Mouse (Mus musculus): ENCODE data around the gene Rab11fip4. TPM values are rescaled to one million over a fixed set of nuclear protein-coding genes. Genes with fewer than 3 reads are reported as not detected.

Gene Rab11fip4
- total and polyA plus RNA-seq, 3 experiments = 13.2 to 41.6 (median 26.6) TPM

- in situ Hi-C loops (cut with MboI; ENCODE audit: low pct_ligation_motif_present, low pct_unique_long_range_greater_than_20kb, low sequenced_read_pairs) = no loop called here
- Histone ChIP-seq H3K79me2 (replicated peaks; ENCODE audit: control insufficient read depth, extremely low read depth, insufficient read depth, poor library complexity, severe bottlenecking) (no peaks in the 10 kb centered on the region), H3K9ac (ENCODE audit: insufficient read depth, low read depth) (no peak overlapping the region), H3K4me2 (ENCODE audit: insufficient read depth, low read depth, poor library complexity, severe bottlenecking) (no peak overlapping the region), H3K27ac (ENCODE audit: insufficient read depth, low read depth) (no peak overlapping the region), H3K4me3 (replicated peaks in 1 of 3; ENCODE audit: low read depth in 2 of 3, low read length in 2 of 3, poor library complexity in 1 of 3) (no peak overlapping the region), H3K4me1 (ENCODE audit: control insufficient read depth in 1 of 2, insufficient read depth in 2 of 2) (peaks cover 28 to 79% of the 10 kb centered on the region in 2 experiments), H3K36me3 (replicated peaks in 1 of 2; ENCODE audit: control insufficient read depth in 1 of 2, insufficient read depth in 1 of 2, low read length in 1 of 2) (no peaks in the 10 kb centered on the region), H3K9me3 (replicated peaks; ENCODE audit: low read length) (no peaks in the 10 kb centered on the region), H3K27me3 (replicated peaks) (no peaks in the 10 kb centered on the region)
- TF ChIP-seq ZC3H11A (IDR thresholded peaks at IDR 0.05; ENCODE audit: low read depth, low read length) (no peak), TCF12 (IDR thresholded peaks at IDR 0.05; ENCODE audit: low read depth, low read length) (peak; percentile 20; the same call in 1 of the 2 replicates)
- dilution Hi-C loops (cut with MboI; ENCODE audit: extremely low pct_ligation_motif_present, extremely low pct_unique_long_range_greater_than_20kb, low sequenced_read_pairs) = no loop called here
- DNase-seq (ENCODE audit: extremely low read depth) = no peak
Observed at GRCm38 (mm10) chr11:79650359-79650835, 59.4 kb downstream of the Rab11fip4 start.

- H3K27ac ChIP-seq (ENCODE audit: insufficient read depth, low read depth) = no peak overlapping the region
- dilution Hi-C loops (cut with MboI; ENCODE audit: extremely low pct_ligation_motif_present, extremely low pct_unique_long_range_greater_than_20kb, low sequenced_read_pairs) = no loop called here
Observed at GRCm38 (mm10) chr11:79652257-79652656, 61.2 kb downstream of the Rab11fip4 start.

GRCm38 (mm10) chr11:79652921-79653575 lies 62.0 kb downstream of the Rab11fip4 start:
- no peak overlapping the region for H3K4me3 ChIP-seq (replicated peaks in 1 of 3; ENCODE audit: low read depth in 2 of 3, low read length in 2 of 3, poor library complexity in 1 of 3)
- in situ Hi-C loops (cut with MboI; ENCODE audit: low pct_ligation_motif_present, low pct_unique_long_range_greater_than_20kb, low sequenced_read_pairs) = no loop called here

More at GRCm38 (mm10) chr11:79652257-79652656, 61.2 kb downstream of the Rab11fip4 start:
- no peak overlapping the region for H3K4me3 ChIP-seq (replicated peaks in 1 of 3; ENCODE audit: low read depth in 2 of 3, low read length in 2 of 3, poor library complexity in 1 of 3)
- H3K79me2 ChIP-seq (replicated peaks; ENCODE audit: control insufficient read depth, extremely low read depth, insufficient read depth, poor library complexity, severe bottlenecking) = no peaks in the 10 kb centered on the region
- no peak for TF ChIP-seq ETS1 (conservative IDR thresholded peaks at IDR 0.05; ENCODE audit: low read depth, low read length)
- DNase-seq (ENCODE audit: extremely low read depth) = no peak
- H3K9me3 ChIP-seq (replicated peaks; ENCODE audit: low read length) = no peaks in the 10 kb centered on the region
- in situ Hi-C loops (cut with MboI; ENCODE audit: low pct_ligation_motif_present, low pct_unique_long_range_greater_than_20kb, low sequenced_read_pairs) = no loop called here
- peaks cover 16 to 83% of the 10 kb centered on the region in 2 experiments for H3K4me1 ChIP-seq (ENCODE audit: control insufficient read depth in 1 of 2, insufficient read depth in 2 of 2)
- no peaks in the 10 kb centered on the region for H3K27me3 ChIP-seq (replicated peaks)
- H3K4me2 ChIP-seq (ENCODE audit: insufficient read depth, low read depth, poor library complexity, severe bottlenecking) = no peak overlapping the region
- no peaks in the 10 kb centered on the region for H3K36me3 ChIP-seq (replicated peaks in 1 of 2; ENCODE audit: control insufficient read depth in 1 of 2, insufficient read depth in 1 of 2, low read length in 1 of 2)
- H3K9ac ChIP-seq (ENCODE audit: insufficient read depth, low read depth) = no peak overlapping the region

GRCm38 (mm10) chr11:79654407-79654831 lies 63.4 kb downstream of the Rab11fip4 start:
- H3K36me3 ChIP-seq (replicated peaks in 1 of 2; ENCODE audit: control insufficient read depth in 1 of 2, insufficient read depth in 1 of 2, low read length in 1 of 2) = no peaks in the 10 kb centered on the region
- dilution Hi-C loops (cut with MboI; ENCODE audit: extremely low pct_ligation_motif_present, extremely low pct_unique_long_range_greater_than_20kb, low sequenced_read_pairs) (no loop called here), in situ Hi-C loops (cut with MboI; ENCODE audit: low pct_ligation_motif_present, low pct_unique_long_range_greater_than_20kb, low sequenced_read_pairs) (no loop called here)
- no peak overlapping the region for H3K27ac ChIP-seq (ENCODE audit: insufficient read depth, low read depth)
- no peaks in the 10 kb centered on the region for H3K27me3 ChIP-seq (replicated peaks)
- no peaks in the 10 kb centered on the region for H3K9me3 ChIP-seq (replicated peaks; ENCODE audit: low read length)
- H3K79me2 ChIP-seq (replicated peaks; ENCODE audit: control insufficient read depth, extremely low read depth, insufficient read depth, poor library complexity, severe bottlenecking) = no peaks in the 10 kb centered on the region
- H3K4me3 ChIP-seq (replicated peaks in 1 of 3; ENCODE audit: low read depth in 2 of 3, low read length in 2 of 3, poor library complexity in 1 of 3) = no peak overlapping the region
- no peak for DNase-seq (ENCODE audit: extremely low read depth)
- H3K9ac ChIP-seq (ENCODE audit: insufficient read depth, low read depth) = no peak overlapping the region
- H3K4me1 ChIP-seq (ENCODE audit: control insufficient read depth in 1 of 2, insufficient read depth in 2 of 2) = peaks cover 10 to 77% of the 10 kb centered on the region in 2 experiments
- no peak overlapping the region for H3K4me2 ChIP-seq (ENCODE audit: insufficient read depth, low read depth, poor library complexity, severe bottlenecking)
- TF ChIP-seq TCF12 (IDR thresholded peaks at IDR 0.05; ENCODE audit: low read depth, low read length) (no peak), PAX5 (IDR thresholded peaks at IDR 0.05; ENCODE audit: low read length) (no peak), MEF2A (IDR thresholded peaks at IDR 0.05; ENCODE audit: borderline replicate concordance, low read depth, low read length) (0 out of 2 replicates have a peak, but pooled peaks have one; percentile 19), CHD1 (IDR thresholded peaks at IDR 0.05; ENCODE audit: low read depth, low read length) (no peak), ETS1 (conservative IDR thresholded peaks at IDR 0.05; ENCODE audit: low read depth, low read length) (0 out of 2 replicates have a peak, but pooled peaks have one; percentile 23), NELFE (IDR thresholded peaks at IDR 0.05; ENCODE audit: low read depth, low read length) (no peak), MXI1 (IDR thresholded peaks at IDR 0.05; ENCODE audit: low read depth, low read length) (peak; percentile 55; the same call in 1 of the 2 replicates), BHLHE40 (IDR thresholded peaks at IDR 0.05; ENCODE audit: low read depth, low read length) (peak; percentile 43), SIN3A (IDR thresholded peaks at IDR 0.05; ENCODE audit: low read length) (peak; percentile 75), UBTF (IDR thresholded peaks at IDR 0.05; ENCODE audit: low read depth, low read length) (no peak), CTCF (conservative IDR thresholded peaks at IDR 0.05 in 1 of 2, IDR thresholded peaks at IDR 0.05 in 1 of 2; ENCODE audit: low read depth in 2 of 2, low read length in 2 of 2) (no peak), GABPA (IDR thresholded peaks at IDR 0.05; ENCODE audit: insufficient replicate concordance, low read depth, low read length) (no peak), USF2 (conservative IDR thresholded peaks at IDR 0.05; ENCODE audit: low read depth, low read length) (peak; percentile 10; the same call in 1 of the 2 replicates), MAX (IDR thresholded peaks at IDR 0.05; ENCODE audit: low read length) (peak; percentile 66), KAT2A (IDR thresholded peaks at IDR 0.05; ENCODE audit: insufficient replicate concordance, low read length) (no peak), ZMIZ1 (IDR thresholded peaks at IDR 0.05; ENCODE audit: low read depth, low read length) (no peak)

More at GRCm38 (mm10) chr11:79652921-79653575, 62.0 kb downstream of the Rab11fip4 start:
- Histone ChIP-seq H3K79me2 (replicated peaks; ENCODE audit: control insufficient read depth, extremely low read depth, insufficient read depth, poor library complexity, severe bottlenecking) (no peaks in the 10 kb centered on the region), H3K4me1 (ENCODE audit: control insufficient read depth in 1 of 2, insufficient read depth in 2 of 2) (peaks cover 16 to 79% of the 10 kb centered on the region in 2 experiments), H3K4me2 (ENCODE audit: insufficient read depth, low read depth, poor library complexity, severe bottlenecking) (no peak overlapping the region), H3K9ac (ENCODE audit: insufficient read depth, low read depth) (no peak overlapping the region), H3K27ac (ENCODE audit: insufficient read depth, low read depth) (no peak overlapping the region), H3K9me3 (replicated peaks; ENCODE audit: low read length) (no peaks in the 10 kb centered on the region), H3K27me3 (replicated peaks) (no peaks in the 10 kb centered on the region), H3K36me3 (replicated peaks in 1 of 2; ENCODE audit: control insufficient read depth in 1 of 2, insufficient read depth in 1 of 2, low read length in 1 of 2) (no peaks in the 10 kb centered on the region)
- DNase-seq (ENCODE audit: extremely low read depth) = no peak
- no peak for TF ChIP-seq ZC3H11A (IDR thresholded peaks at IDR 0.05; ENCODE audit: low read depth, low read length)
- dilution Hi-C loops (cut with MboI; ENCODE audit: extremely low pct_ligation_motif_present, extremely low pct_unique_long_range_greater_than_20kb, low sequenced_read_pairs) = no loop called here

Measured in CH12.LX (cell line).